Mouse (Mus musculus) small intestine, adult 2 months (tissue): ENCODE data around the gene Gm20888. TPM values are rescaled to one million over a fixed set of nuclear protein-coding genes. Genes with fewer than 3 reads are reported as not detected.
"Not testable (repeated sequence)": the region's sequence is repeated elsewhere in the genome, so short reads cannot be mapped to it uniquely, and the experiment has no call there.

ENCODE experiments used
- H3K27ac ChIP-seq: fragments of 200-500 bp; 2 replicates; pipeline ENCODE4 v1.5.1; 2012; ENCODE audit warnings: low read depth, low read length, control low read depth, inconsistent platforms; ENCODE audit not compliant: insufficient read depth
- H3K27me3 ChIP-seq: fragments of 200-500 bp; 2 replicates; pipeline ENCODE4 v1.6.1; 2012; ENCODE audit warnings: mild to moderate bottlenecking, moderate library complexity, low read length, inconsistent platforms; ENCODE audit not compliant: control insufficient read depth, insufficient read depth
- H3K36me3 ChIP-seq: fragments of 200-500 bp; 2 replicates; pipeline ENCODE4 v1.6.1; 2012; ENCODE audit warnings: mild to moderate bottlenecking, low read length, control low read depth, inconsistent platforms; ENCODE audit not compliant: control insufficient read depth, insufficient read depth
- H3K4me1 ChIP-seq: fragments of 200-500 bp; 2 replicates; pipeline ENCODE4 v1.6.1; 2012; ENCODE audit warnings: low read length, inconsistent platforms, mixed read lengths; ENCODE audit not compliant: control insufficient read depth, insufficient read depth, insufficient read length
- H3K4me3 ChIP-seq: fragments of 200-500 bp; 2 replicates; pipeline ENCODE4 v1.5.1; 2012; ENCODE audit warnings: low read depth, mild to moderate bottlenecking, control low read depth, inconsistent platforms, low read length, moderate library complexity
- WGBS: fragments of 180-500 bp; shearing (Covaris S2); methylation state at CpG from one replicate; pipeline ENCODE4 v1.1.7; 2018; 5-methylcytosine and 5-hydroxymethylcytosine counted together
- polyA plus RNA-seq: library from polyadenylated mRNA; depleted of rRNA; stranded (reverse); fragments of >200 nt; gene quantifications from 2 replicates; pipeline ENCODE4 v1.2.3, GENCODE M21; 2012; rRNA removed

The Gm20888 gene
- polyA plus RNA-seq = not detected in 2 replicates

DNA sequence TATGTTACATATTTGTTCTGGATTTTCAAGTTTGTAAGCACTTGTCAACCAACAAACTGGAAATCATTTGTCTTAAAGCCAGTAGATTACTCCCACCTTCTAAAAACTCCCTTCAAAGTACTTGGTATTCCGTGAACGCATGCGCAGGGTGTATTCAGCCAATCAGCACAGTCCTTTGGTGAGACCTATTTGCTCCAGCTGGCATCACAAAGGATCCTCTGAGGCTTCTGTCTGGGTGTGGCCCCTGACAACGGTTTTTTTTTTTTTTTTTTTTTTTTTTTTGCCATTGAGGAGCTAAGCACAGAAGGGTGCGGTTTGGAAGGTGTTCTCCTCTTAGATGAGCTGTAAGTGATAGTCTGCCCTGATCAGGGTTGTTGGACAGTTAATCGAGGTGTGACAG lies at the start of gene Gm20888:
Gene Gm20888, plus strand, starts transcription at position 301 of the 400 bp plus-strand sequence.
- H3K4me1 ChIP-seq, H3K4me3 ChIP-seq, H3K36me3 ChIP-seq, H3K27ac ChIP-seq, H3K27me3 ChIP-seq: not testable (repeated sequence)
- WGBS = no CpG with 5 or more reads among the region's 6 CpGs

Other genes with a start within 250 kb of the Gm20888 start
- gene Gm21118, start 168.2 kb upstream of the Gm20888 start, polyA plus RNA-seq = not detected in 2 replicates
- not detected in 2 replicates for gene Gm29423, start 138.6 kb upstream of the Gm20888 start, polyA plus RNA-seq
- not detected in 2 replicates for gene Gm29644, start 138.5 kb upstream of the Gm20888 start, polyA plus RNA-seq